Mouse (Mus musculus) CD4-positive naive resting alpha-beta T cell, adult 57 days (primary cell): Measurements from ENCODE around the gene Mrgprf. TPM values are rescaled to one million over a fixed set of nuclear protein-coding genes. Genes with fewer than 3 reads are reported as not detected.

Source experiments
- total RNA-seq: library from RNA; stranded (reverse); gene quantifications from one replicate; pipeline ENCODE4 v1.2.4, GENCODE M21; 2023

Gene Mrgprf
- not detected for total RNA-seq

GRCm38 (mm10) chr7:145300321-145301007 is at the start of gene Mrgprf:
Mrgprf (plus strand) TSS chr7:145300828.

GRCm38 (mm10) chr7:145283487-145284187 is 17.0 kb upstream of the Mrgprf start, which contains the start of gene Tpcn2:
Tpcn2 (minus strand) TSS chr7:145284011.

GRCm38 (mm10) chr7:145314785-145315411 is 14.3 kb downstream of the Mrgprf start, which contains the start of gene Mrgprd:
Mrgprd (plus strand) TSS chr7:145314835.

Other genes with a start within 250 kb of the Mrgprf start
- gene 1810010D01Rik, start 92.7 kb upstream of the Mrgprf start, total RNA-seq: 2.6 TPM
- gene Tpcn2, start 16.8 kb upstream of the Mrgprf start, total RNA-seq: 22.7 TPM
- not detected for gene Mrgprd, start 14.0 kb downstream of the Mrgprf start, total RNA-seq